Mouse (Mus musculus) embryonic facial prominence, embryonic 15.5 days (tissue): ENCODE data around the gene Tmem164. TPM values are rescaled to one million over a fixed set of nuclear protein-coding genes. Genes with fewer than 3 reads are reported as not detected.

Source experiments
- ATAC-seq: fragments of 200-750 bp; cut with Nextera tagmentation; 2 replicates; pipeline ENCODE4 v1.8.0; 2017; ENCODE audit warnings: low read depth, moderate TSS enrichment; ENCODE audit not compliant: insufficient number of reproducible peaks, low FRiP score, low TSS enrichment
- H3K27ac ChIP-seq: fragments of 300-500 bp; sonication (generic); replicated peaks from 2 replicates; pipeline ENCODE4 v1.5.1; 2015; ENCODE audit warnings: mild to moderate bottlenecking, inconsistent platforms
- H3K27me3 ChIP-seq: fragments of 300-500 bp; sonication (generic); 2 replicates; pipeline ENCODE4 v1.6.1; 2015; ENCODE audit warnings: inconsistent platforms
- H3K36me3 ChIP-seq: fragments of 300-500 bp; sonication (generic); 2 replicates; pipeline ENCODE4 v1.6.1; 2015; ENCODE audit warnings: mild to moderate bottlenecking, inconsistent platforms
- H3K4me1 ChIP-seq: fragments of 300-500 bp; sonication (generic); 2 replicates; pipeline ENCODE4 v1.6.1; 2015; ENCODE audit warnings: inconsistent platforms
- H3K4me2 ChIP-seq: fragments of 300-500 bp; sonication (generic); replicated peaks from 2 replicates; pipeline ENCODE4 v1.6.1; 2015; ENCODE audit warnings: mild to moderate bottlenecking, inconsistent platforms
- H3K4me3 ChIP-seq: fragments of 300-500 bp; sonication (generic); replicated peaks from 2 replicates; pipeline ENCODE4 v1.5.1; 2015; ENCODE audit warnings: mild to moderate bottlenecking, inconsistent platforms
- H3K9ac ChIP-seq: fragments of 300-500 bp; sonication (generic); 2 replicates; pipeline ENCODE4 v1.6.1; 2015; ENCODE audit warnings: inconsistent platforms
- H3K9me3 ChIP-seq: fragments of 300-500 bp; sonication (generic); replicated peaks from 2 replicates; pipeline ENCODE4 v1.6.1; 2016; ENCODE audit warnings: inconsistent platforms
- WGBS: fragments of 180-500 bp; shearing (Covaris S2); methylation state at CpG from one replicate; pipeline ENCODE4 v1.1.7; 2015; 5-methylcytosine and 5-hydroxymethylcytosine counted together
- polyA plus RNA-seq: library from polyadenylated mRNA; unstranded; fragments of >200 nt; fragmentation: Nextera tagmentation; extraction: Ambion mirVana; gene quantifications from 2 replicates; pipeline ENCODE4 v1.2.1, GENCODE M21; 2015

Gene Tmem164
- polyA plus RNA-seq, 1 experiment from 2014 or later, result 47.3 TPM

DNA sequence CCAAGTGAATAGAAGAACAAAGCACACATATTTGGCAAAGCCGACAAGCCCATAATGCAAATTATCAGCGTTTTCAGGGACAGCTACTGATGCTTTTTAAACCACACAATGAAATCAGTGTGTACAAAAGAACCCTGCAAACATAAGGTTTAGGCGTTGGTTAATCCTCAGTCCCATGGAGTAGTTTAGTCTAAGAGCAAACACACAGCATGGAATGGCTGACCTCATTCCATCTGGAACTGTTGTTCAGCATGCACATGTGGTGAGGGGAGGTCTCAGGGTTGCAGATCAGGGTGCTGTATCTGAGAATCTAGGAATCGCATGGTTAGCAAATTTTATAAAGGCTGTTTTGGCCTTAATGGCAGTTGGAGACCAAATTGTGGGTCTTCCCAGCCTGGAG, 69.6 kb downstream of the Tmem164 start:
- no peaks in the 10 kb centered on the region for H3K36me3 ChIP-seq
- H3K9me3 ChIP-seq, result no peaks in the 10 kb centered on the region
- H3K27ac ChIP-seq, result no peak overlapping the region
- no peak overlapping the region for H3K4me2 ChIP-seq
- no peak for ATAC-seq
- no peak overlapping the region for H3K4me3 ChIP-seq
- H3K27me3 ChIP-seq, result peaks cover 3% of the 10 kb centered on the region; the same call in 1 of the 2 replicates
- H3K4me1 ChIP-seq, result no peaks in the 10 kb centered on the region
- H3K9ac ChIP-seq, result no peak overlapping the region
- WGBS, result 64% methylated on average over 4 of the region's 4 CpGs

DNA sequence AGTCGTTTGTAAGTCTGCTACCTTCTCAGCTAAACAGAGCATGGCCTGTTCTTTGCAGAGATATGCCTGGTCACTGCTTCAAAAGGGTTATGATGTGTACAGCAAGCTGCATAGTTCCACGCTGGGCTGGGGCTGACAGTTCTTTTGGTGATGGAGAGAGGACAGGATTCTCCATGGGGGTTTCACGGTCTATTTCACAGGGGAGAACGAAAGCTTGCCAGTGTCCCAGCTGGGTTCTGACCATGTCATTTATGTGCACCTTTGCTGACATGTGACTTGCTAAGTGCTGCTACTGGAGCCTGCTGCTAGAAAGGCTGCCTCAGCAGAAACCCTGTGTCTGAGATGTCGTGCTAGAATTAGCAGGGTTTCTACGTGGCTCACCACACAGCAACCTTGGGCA, 74.3 kb downstream of the Tmem164 start:
- H3K27me3 ChIP-seq, result peaks cover 6% of the 10 kb centered on the region; the same call in 1 of the 2 replicates
- 86% methylated on average over 6 of the region's 6 CpGs for WGBS
- no peak overlapping the region for H3K9ac ChIP-seq
- H3K9me3 ChIP-seq, result no peaks in the 10 kb centered on the region
- H3K4me3 ChIP-seq, result no peak overlapping the region
- no peak overlapping the region for H3K4me2 ChIP-seq
- no peak for ATAC-seq
- peaks cover 3% of the 10 kb centered on the region; the same call in 1 of the 2 replicates for H3K36me3 ChIP-seq
- no peak overlapping the region for H3K27ac ChIP-seq
- no peaks in the 10 kb centered on the region for H3K4me1 ChIP-seq

DNA sequence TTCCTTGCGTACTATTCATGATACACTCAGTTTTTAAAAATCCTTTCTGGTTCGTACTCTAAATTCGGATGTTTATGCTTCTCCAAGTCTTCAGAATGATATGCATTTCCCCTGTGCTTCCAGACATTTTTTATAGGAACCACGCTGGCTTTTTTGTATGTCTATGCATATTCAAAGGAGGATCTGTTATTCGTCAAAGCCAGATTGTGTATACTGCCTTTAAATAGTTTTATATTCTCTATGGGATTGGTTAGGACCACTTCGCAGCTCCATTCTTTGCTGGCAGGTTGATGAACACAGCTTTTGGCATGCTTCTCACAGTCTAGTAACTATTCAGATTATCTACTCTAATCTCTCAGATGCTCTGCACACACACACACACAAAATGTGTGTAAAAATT, 79.2 kb downstream of the Tmem164 start:
- H3K4me2 ChIP-seq, result no peak overlapping the region
- 0 out of 2 replicates have a peak, but pooled peaks cover 4% of the 10 kb centered on the region for H3K27me3 ChIP-seq
- WGBS, result 44% methylated on average over 6 of the region's 6 CpGs
- H3K36me3 ChIP-seq, result peaks cover 3% of the 10 kb centered on the region; the same call in 1 of the 2 replicates
- H3K4me1 ChIP-seq, result no peaks in the 10 kb centered on the region
- H3K9ac ChIP-seq, result no peak overlapping the region
- no peak overlapping the region for H3K27ac ChIP-seq
- no peak for ATAC-seq
- H3K9me3 ChIP-seq, result no peaks in the 10 kb centered on the region
- no peak overlapping the region for H3K4me3 ChIP-seq

DNA sequence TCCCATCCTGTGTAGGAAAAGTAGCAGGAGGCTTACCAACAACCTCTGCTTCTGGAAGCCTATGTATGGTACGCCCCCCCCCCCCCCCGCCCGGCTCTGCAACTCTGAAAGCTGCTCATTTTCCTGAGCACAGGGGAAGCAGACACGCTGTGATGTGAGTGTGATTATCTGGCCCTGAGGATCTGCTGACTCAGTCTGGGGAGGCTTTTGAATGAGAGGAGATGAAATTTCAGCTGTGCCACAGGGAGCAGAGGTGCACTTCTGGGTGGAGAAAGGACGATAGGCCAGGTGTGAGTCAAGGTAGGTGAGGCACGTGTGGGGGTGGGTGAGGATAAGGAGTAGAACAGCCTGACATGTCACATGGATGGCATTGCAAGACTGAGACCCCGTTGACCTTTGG, 82.1 kb downstream of the Tmem164 start:
- Histone ChIP-seq H3K9ac (no peak overlapping the region), H3K4me2 (no peak overlapping the region), H3K4me1 (no peaks in the 10 kb centered on the region), H3K4me3 (no peak overlapping the region), H3K36me3 (no peaks in the 10 kb centered on the region), H3K27ac (no peak overlapping the region), H3K27me3 (0 out of 2 replicates have a peak, but pooled peaks cover 4% of the 10 kb centered on the region), H3K9me3 (no peaks in the 10 kb centered on the region)
- no peak for ATAC-seq
- 48% methylated on average over 7 of the region's 7 CpGs for WGBS

DNA sequence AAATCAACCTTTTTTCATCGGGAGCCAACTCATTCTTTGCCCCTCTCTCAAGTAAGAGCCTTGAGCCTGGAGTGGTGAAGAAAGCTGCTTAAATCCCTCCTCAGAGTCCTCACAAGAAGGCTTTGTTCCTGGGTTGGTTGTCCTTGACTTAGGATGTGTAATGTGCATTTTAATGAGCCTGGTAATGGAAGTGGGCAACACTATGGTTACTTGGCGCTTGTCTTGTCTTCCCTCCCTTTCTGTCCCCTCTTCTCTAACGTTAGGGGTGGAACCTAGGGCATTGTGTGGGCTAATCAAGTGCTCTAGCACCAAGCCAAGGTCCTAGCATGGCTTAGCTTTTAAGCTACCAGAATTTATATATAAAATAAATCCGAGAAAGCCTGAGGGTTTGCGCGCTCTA, 88.5 kb downstream of the Tmem164 start:
- Histone ChIP-seq H3K9me3 (no peaks in the 10 kb centered on the region), H3K9ac (no peak overlapping the region), H3K4me2 (no peak overlapping the region), H3K27me3 (no peaks in the 10 kb centered on the region; the same call in 1 of the 2 replicates), H3K27ac (no peak overlapping the region), H3K4me3 (no peak overlapping the region), H3K36me3 (peaks cover 7% of the 10 kb centered on the region; the same call in 1 of the 2 replicates), H3K4me1 (no peaks in the 10 kb centered on the region)
- 88% methylated on average over 6 of the region's 6 CpGs for WGBS
- no peak for ATAC-seq

DNA sequence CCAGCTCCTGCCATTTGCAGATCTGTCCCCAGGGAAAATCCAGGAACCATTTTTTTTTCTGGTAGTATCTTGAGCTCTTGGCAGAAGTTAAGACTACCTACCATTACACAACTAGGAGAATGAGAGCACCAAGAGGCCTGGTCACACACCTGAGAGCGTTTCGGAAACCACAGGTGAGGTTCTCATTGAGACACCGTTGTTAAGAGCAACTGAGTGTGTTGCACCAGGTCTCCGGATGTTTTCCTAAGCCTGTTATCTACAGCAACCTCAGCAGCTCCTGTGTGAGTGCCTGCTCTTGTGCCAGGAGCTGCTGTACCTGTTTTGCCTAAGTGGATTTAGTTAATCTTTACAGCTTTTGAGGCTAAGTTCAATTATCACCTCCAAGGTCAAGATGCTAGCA, 92.5 kb downstream of the Tmem164 start:
- no peak overlapping the region for H3K4me3 ChIP-seq
- H3K9ac ChIP-seq, result no peak overlapping the region
- no peak overlapping the region for H3K27ac ChIP-seq
- WGBS, result 90% methylated on average over 4 of the region's 4 CpGs
- peaks cover 7% of the 10 kb centered on the region; the same call in 1 of the 2 replicates for H3K36me3 ChIP-seq
- no peak for ATAC-seq
- no peaks in the 10 kb centered on the region for H3K9me3 ChIP-seq
- no peaks in the 10 kb centered on the region for H3K4me1 ChIP-seq
- H3K4me2 ChIP-seq, result no peak overlapping the region
- no peaks in the 10 kb centered on the region; the same call in 1 of the 2 replicates for H3K27me3 ChIP-seq

DNA sequence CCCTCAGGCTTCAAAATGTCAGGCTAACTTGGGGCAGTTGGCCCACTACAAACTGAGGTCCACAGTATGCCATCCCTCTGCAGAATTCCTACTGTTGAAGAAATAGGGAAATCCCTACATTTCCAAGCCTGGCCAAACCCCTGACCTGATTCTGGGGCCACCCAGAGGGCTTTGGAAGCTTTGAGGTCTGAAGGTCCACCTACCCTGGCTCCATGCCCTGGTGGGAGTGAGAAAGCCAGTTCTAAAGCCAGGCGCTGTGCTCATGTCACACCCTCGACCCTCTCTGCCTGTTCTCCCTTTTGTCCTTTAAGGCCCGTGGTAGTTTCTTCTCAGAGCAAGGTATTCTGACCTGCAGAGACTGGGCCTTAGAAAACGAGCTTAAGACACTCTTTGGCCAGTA, 94.9 kb downstream of the Tmem164 start:
- 77% methylated on average over 4 of the region's 4 CpGs for WGBS

DNA sequence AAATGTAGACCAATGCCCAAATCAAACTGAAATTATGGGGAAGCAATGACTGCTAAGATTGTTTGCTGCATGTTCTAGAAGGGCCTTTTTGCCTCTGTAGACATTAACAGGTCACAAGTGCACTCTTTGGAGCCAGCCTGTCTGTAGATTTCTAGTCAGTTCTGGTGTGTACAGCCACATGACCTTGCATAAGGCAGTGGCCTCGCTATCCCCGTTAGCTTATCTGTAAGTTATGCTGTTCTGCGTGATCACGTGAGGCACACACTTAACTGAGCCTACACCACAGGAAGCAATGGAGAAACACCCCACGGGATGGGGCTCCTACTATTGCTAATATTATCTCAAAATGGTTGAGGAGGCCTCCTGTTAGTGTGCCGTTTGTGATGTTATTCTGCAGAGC, 97.4 kb downstream of the Tmem164 start:
- 67% methylated on average over 6 of the region's 6 CpGs for WGBS
- no peaks in the 10 kb centered on the region; the same call in 1 of the 2 replicates for H3K27me3 ChIP-seq
- no peaks in the 10 kb centered on the region for H3K4me1 ChIP-seq
- H3K9me3 ChIP-seq, result no peaks in the 10 kb centered on the region
- H3K4me3 ChIP-seq, result no peak overlapping the region
- H3K36me3 ChIP-seq, result no peaks in the 10 kb centered on the region
- H3K4me2 ChIP-seq, result no peak overlapping the region
- ATAC-seq, result no peak
- no peak overlapping the region for H3K27ac ChIP-seq
- no peak overlapping the region for H3K9ac ChIP-seq

More for the DNA sequence above, 94.9 kb downstream of the Tmem164 start:
- no peaks in the 10 kb centered on the region for H3K4me1 ChIP-seq
- H3K27ac ChIP-seq, result no peak overlapping the region
- H3K36me3 ChIP-seq, result 0 out of 2 replicates have a peak, but pooled peaks cover 3% of the 10 kb centered on the region
- no peak overlapping the region for H3K9ac ChIP-seq
- H3K4me2 ChIP-seq, result no peak overlapping the region
- no peak overlapping the region for H3K4me3 ChIP-seq
- no peaks in the 10 kb centered on the region; the same call in 1 of the 2 replicates for H3K27me3 ChIP-seq
- no peak for ATAC-seq
- no peaks in the 10 kb centered on the region for H3K9me3 ChIP-seq

DNA sequence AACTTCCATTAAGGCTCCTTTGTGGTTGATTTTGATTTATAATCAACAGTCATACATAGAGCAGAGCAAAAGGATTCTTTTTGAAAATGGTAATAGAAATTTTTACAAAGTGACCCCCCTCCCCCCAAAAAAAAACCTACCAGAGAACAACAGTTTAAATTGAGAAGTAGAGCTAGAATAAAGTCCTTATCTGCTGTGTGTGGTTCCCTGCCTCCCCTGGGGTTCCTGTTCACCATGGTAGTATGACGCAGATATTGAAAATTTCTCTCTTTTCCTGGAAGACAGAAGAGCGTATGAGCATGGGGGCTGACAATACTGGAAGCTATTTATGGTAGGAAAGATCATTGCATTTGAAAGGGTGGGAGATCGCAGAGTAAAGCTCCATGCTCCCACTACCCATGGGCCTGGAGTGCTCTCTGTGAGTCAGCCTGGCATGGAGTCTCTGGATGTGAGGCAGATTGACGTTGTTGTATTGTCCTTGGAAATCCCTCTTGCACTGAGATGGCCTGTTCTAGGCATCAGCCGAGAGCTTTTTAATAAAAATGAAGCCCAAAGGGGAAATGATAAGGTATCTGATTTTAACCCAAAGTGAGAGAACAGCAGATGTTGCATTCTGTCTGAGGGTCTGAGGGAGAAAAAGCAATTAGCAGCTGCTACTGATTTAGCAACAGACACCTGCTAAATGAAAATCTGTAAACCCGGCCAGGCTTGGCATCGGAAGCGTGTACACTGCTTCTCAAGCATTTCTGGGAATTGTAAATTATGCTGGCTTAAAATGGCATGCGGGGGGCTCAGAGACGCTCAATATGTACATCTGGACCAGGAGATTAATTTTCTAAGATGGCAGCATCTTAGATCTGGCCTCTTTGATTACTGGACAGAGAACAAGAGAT, 105.2 kb downstream of the Tmem164 start:
- H3K27ac ChIP-seq, result no peak overlapping the region
- no peak overlapping the region for H3K9ac ChIP-seq
- H3K9me3 ChIP-seq, result no peaks in the 10 kb centered on the region
- no peak overlapping the region for H3K4me2 ChIP-seq
- H3K4me1 ChIP-seq, result no peaks in the 10 kb centered on the region
- H3K27me3 ChIP-seq, result no peaks in the 10 kb centered on the region
- H3K4me3 ChIP-seq, result no peak overlapping the region
- no peaks in the 10 kb centered on the region for H3K36me3 ChIP-seq
- 83% methylated on average over 10 of the region's 10 CpGs for WGBS
- ATAC-seq, result no peak

DNA sequence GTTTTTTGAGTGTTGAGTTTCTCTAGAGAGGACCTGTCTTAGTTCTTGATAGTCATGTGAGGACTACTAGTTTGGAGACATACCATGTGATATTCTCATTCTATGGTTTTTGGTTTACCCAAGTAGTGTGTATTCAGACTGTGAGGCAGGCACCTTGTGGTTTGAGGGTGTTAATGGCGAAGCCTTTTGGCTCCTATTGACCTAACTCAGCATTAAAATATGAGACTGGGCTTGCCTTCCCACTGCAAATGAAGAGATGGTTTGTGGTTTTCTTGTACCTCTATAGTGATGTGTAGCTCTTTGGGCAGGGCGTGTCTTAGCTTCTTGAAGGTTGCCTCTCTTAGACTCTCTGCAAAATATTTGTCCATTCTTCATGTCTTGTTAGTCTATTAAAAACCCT, 111.0 kb downstream of the Tmem164 start:
- H3K4me2 ChIP-seq, result no peak overlapping the region
- no peak for ATAC-seq
- no peaks in the 10 kb centered on the region for H3K27me3 ChIP-seq
- H3K4me1 ChIP-seq, result no peaks in the 10 kb centered on the region
- H3K36me3 ChIP-seq, result no peaks in the 10 kb centered on the region
- H3K27ac ChIP-seq, result no peak overlapping the region
- no peak overlapping the region for H3K4me3 ChIP-seq
- 85% methylated on average over 2 of the region's 2 CpGs for WGBS
- no peak overlapping the region for H3K9ac ChIP-seq
- no peaks in the 10 kb centered on the region for H3K9me3 ChIP-seq

DNA sequence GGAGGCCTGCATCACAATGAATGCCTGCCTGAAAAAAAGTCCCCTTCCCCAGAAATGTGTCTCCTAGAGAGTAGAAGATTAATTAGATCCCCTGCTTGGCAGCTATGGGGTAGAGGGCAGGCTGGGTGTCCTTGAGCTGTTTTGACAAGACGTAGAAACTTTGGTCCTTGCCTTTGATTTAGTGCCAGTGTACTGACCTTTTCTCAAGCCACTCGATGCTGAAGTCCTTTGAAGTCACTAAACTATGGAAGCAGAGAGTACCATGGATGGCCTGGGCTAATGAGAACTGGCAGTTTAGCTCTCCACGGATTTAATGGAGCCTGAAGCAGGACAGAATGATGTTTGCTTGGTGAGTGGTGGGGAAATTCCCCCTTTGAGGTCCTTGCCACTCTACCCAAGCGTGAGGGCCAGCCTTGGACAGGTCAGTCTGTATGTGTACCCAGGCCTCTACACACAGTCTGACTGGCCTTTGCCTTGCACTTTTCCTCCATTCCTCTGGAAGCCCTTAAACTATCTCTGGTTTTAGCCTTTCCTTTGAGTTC, 112.9 kb downstream of the Tmem164 start:
- H3K9me3 ChIP-seq, result no peaks in the 10 kb centered on the region
- no peak overlapping the region for H3K4me2 ChIP-seq
- H3K36me3 ChIP-seq, result no peaks in the 10 kb centered on the region
- H3K4me1 ChIP-seq, result no peaks in the 10 kb centered on the region
- ATAC-seq, result no peak
- H3K9ac ChIP-seq, result no peak overlapping the region
- H3K27me3 ChIP-seq, result no peaks in the 10 kb centered on the region
- H3K4me3 ChIP-seq, result no peak overlapping the region
- 68% methylated on average over 4 of the region's 4 CpGs for WGBS
- H3K27ac ChIP-seq, result no peak overlapping the region
